Mouse (Mus musculus) kidney, adult 2 months (tissue): ENCODE measurements around the gene Bcat2. TPM values are rescaled to one million over a fixed set of nuclear protein-coding genes. Genes with fewer than 3 reads are reported as not detected.

Experiments
- DNase-seq: peaks from one replicate; pipeline ENCODE4 v3.0.0; 2021
- H3K27ac ChIP-seq: fragments of 200-500 bp; 2 replicates; pipeline ENCODE4 v1.5.1; 2012; ENCODE audit warnings: low read depth, low read length, control low read depth, inconsistent platforms; ENCODE audit not compliant: insufficient read depth
- H3K27me3 ChIP-seq: fragments of 200-500 bp; replicated peaks from 2 replicates; pipeline ENCODE4 v1.6.1; 2012; ENCODE audit warnings: mild to moderate bottlenecking, moderate library complexity, low read length, inconsistent platforms; ENCODE audit not compliant: control insufficient read depth, insufficient read depth
- H3K36me3 ChIP-seq: fragments of 200-500 bp; 2 replicates; pipeline ENCODE4 v1.6.1; 2012; ENCODE audit warnings: mild to moderate bottlenecking, moderate library complexity, low read length, inconsistent platforms; ENCODE audit not compliant: control insufficient read depth, insufficient read depth
- H3K4me1 ChIP-seq: fragments of 200-500 bp; 2 replicates; pipeline ENCODE4 v1.6.1; 2011; ENCODE audit warnings: low read length; ENCODE audit not compliant: control insufficient read depth, insufficient read depth
- H3K4me3 ChIP-seq: fragments of 200-500 bp; 2 replicates; pipeline ENCODE4 v1.5.1; 2011; ENCODE audit warnings: mild to moderate bottlenecking, low read depth, low read length, control low read depth; ENCODE audit not compliant: insufficient read depth
- CTCF ChIP-seq: fragments of 200-500 bp; conservative IDR thresholded peaks from 2 replicates; pipeline ENCODE4 v1.5.1; 2011; ENCODE audit warnings: low read depth, mild to moderate bottlenecking, control low read depth, low read length, moderate library complexity, mixed read lengths; ENCODE audit not compliant: insufficient read depth, insufficient read length
- POLR2A ChIP-seq: fragments of 200-500 bp; IDR thresholded peaks from one replicate; pipeline ENCODE4 v1.6.1; 2011; ENCODE audit warnings: low read depth, low read length, control low read depth
- WGBS: fragments of 180-500 bp; shearing (Covaris S2); methylation state at CpG from one replicate; pipeline ENCODE4 v1.1.7; 2018; 5-methylcytosine and 5-hydroxymethylcytosine counted together
- polyA plus RNA-seq: library from polyadenylated mRNA; depleted of rRNA; stranded (reverse); fragments of >200 nt; gene quantifications from 2 replicates; pipeline ENCODE4 v1.2.3, GENCODE M21; 2012

The Bcat2 gene
- polyA plus RNA-seq, 1 experiment, result 185 TPM

- peaks cover 4% of the 10 kb centered on the region; the same call in 1 of the 2 replicates for H3K4me1 ChIP-seq
- whole genome bisulfite sequencing, result 91% methylated on average over 10 of the region's 10 CpGs
- no peak overlapping the region for H3K27ac ChIP-seq
- TF ChIP-seq CTCF, result no peak
- TF ChIP-seq POLR2A, result no peak
- DNase-seq, result no peak
- H3K4me3 ChIP-seq, result 0 out of 2 replicates have a peak overlapping the region, but pooled peaks have one; percentile 61
- no peaks in the 10 kb centered on the region for H3K27me3 ChIP-seq
- H3K36me3 ChIP-seq, result no peaks in the 10 kb centered on the region
Observed at GRCm38 (mm10) chr7:45537602-45538001, 32.4 kb upstream of the Bcat2 start.

- no peaks in the 10 kb centered on the region for H3K27me3 ChIP-seq
- H3K27ac ChIP-seq, result no peak overlapping the region
- TF ChIP-seq CTCF, result no peak
- TF ChIP-seq POLR2A, result no peak
- peaks cover 4% of the 10 kb centered on the region; the same call in 1 of the 2 replicates for H3K4me1 ChIP-seq
- H3K36me3 ChIP-seq, result no peaks in the 10 kb centered on the region
- WGBS, result 2% methylated on average over 29 of the region's 29 CpGs
- peak overlapping the region; percentile 61 for H3K4me3 ChIP-seq
- peak; percentile 79 for DNase-seq
Observed at GRCm38 (mm10) chr7:45538163-45539041, 31.6 kb upstream of the Bcat2 start.

GRCm38 (mm10) chr7:45539095-45539494, 30.9 kb upstream of the Bcat2 start:
- DNase-seq, result no peak
- peaks cover 4% of the 10 kb centered on the region; the same call in 1 of the 2 replicates for H3K4me1 ChIP-seq
- no peak overlapping the region for H3K27ac ChIP-seq
- no peaks in the 10 kb centered on the region for H3K27me3 ChIP-seq
- 89% methylated on average over 3 of the region's 3 CpGs for WGBS
- H3K4me3 ChIP-seq, result no peak overlapping the region
- no peaks in the 10 kb centered on the region for H3K36me3 ChIP-seq
- TF ChIP-seq POLR2A (no peak), CTCF (no peak)

GRCm38 (mm10) chr7:45540213-45540612, 29.7 kb upstream of the Bcat2 start:
- H3K27me3 ChIP-seq, result no peaks in the 10 kb centered on the region
- H3K4me1 ChIP-seq, result peaks cover 4% of the 10 kb centered on the region; the same call in 1 of the 2 replicates
- H3K4me3 ChIP-seq, result no peak overlapping the region
- H3K36me3 ChIP-seq, result no peaks in the 10 kb centered on the region
- TF ChIP-seq POLR2A (no peak), CTCF (no peak)
- peak; percentile 76 for DNase-seq
- no peak overlapping the region for H3K27ac ChIP-seq
- WGBS, result 54% methylated on average over 2 of the region's 2 CpGs

GRCm38 (mm10) chr7:45544525-45544924, 25.4 kb upstream of the Bcat2 start:
- H3K36me3 ChIP-seq, result no peaks in the 10 kb centered on the region
- H3K4me3 ChIP-seq, result no peak overlapping the region
- no peaks in the 10 kb centered on the region for H3K27me3 ChIP-seq
- no peak for DNase-seq
- TF ChIP-seq POLR2A (no peak), CTCF (0 out of 2 replicates have a peak, but pooled peaks have one; percentile 5)
- no peak overlapping the region for H3K27ac ChIP-seq
- peaks cover 4% of the 10 kb centered on the region; the same call in 1 of the 2 replicates for H3K4me1 ChIP-seq
- WGBS, result 98% methylated on average over 1 of the region's 1 CpGs

- no peaks in the 10 kb centered on the region for H3K27me3 ChIP-seq
- H3K27ac ChIP-seq, result no peak overlapping the region
- DNase-seq, result no peak
- no peaks in the 10 kb centered on the region for H3K4me1 ChIP-seq
- H3K36me3 ChIP-seq, result no peaks in the 10 kb centered on the region
- WGBS, result 94% methylated on average over 16 of the region's 16 CpGs
- no peak overlapping the region for H3K4me3 ChIP-seq
- TF ChIP-seq POLR2A (no peak), CTCF (no peak)
Observed at GRCm38 (mm10) chr7:45549641-45550436, 20.1 kb upstream of the Bcat2 start.
